ENCODE assay signal across 13 mouse cellular contexts in the genomic region with DNA sequence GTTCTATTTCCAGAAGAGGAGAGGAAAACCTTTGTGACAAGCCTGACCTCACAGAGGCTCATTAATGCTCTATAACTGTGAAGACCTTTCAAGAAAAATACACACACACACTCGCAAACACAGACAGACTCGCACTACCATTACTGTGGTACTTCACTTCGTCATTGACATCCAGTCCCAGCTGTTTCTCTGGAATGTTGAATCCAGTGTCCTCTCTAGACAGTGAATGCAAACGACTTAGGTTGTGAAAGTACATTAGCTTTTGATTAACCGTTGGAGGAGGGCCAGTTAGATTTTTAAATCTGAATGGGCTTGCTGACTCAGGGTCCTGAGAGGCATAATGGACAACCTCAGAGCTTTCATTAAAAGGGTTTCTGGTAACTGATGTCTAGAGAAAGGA. TPM values are rescaled to one million over a fixed set of nuclear protein-coding genes. Genes with fewer than 3 reads are reported as not detected.
DNase-seq lines count a peak whose midpoint lies in the region; ATAC-seq and TF ChIP-seq lines count a peak whose summit lies in the region.
"Had no signal": no experiment of that assay in that cellular context is flagged by ENCODE, and none has a peak within 500 bp of the region (broad histone marks: within the 10 kb centered on the region; RNA-seq: fewer than 3 reads in every experiment).

No protein-coding gene starts in this region.

- no peak for TF ChIP-seq CTCF in layer of hippocampus, adult 2 months (conservative IDR thresholded peaks at IDR 0.05)

- no peaks in the 10 kb centered on the region; the same call in 1 of the 2 replicates for H3K4me1 ChIP-seq in embryonic facial prominence, embryonic 14.5 days (ENCODE audit: control insufficient read depth, insufficient read depth, low read length)
- peaks cover 22% of the 10 kb centered on the region for H3K4me1 ChIP-seq in embryonic facial prominence, embryonic 10.5 days
- peaks cover 23% of the 10 kb centered on the region for H3K4me1 ChIP-seq in midbrain, embryonic 12.5 days

- no peak overlapping the region for H3K27ac ChIP-seq in embryonic facial prominence, embryonic 14.5 days (replicated peaks; ENCODE audit: low read depth, low read length)
- no peak overlapping the region for H3K27ac ChIP-seq in embryonic facial prominence, embryonic 10.5 days (replicated peaks)
- peak overlapping the region; percentile 61 for H3K27ac ChIP-seq in layer of hippocampus, adult 2 months
- peak overlapping the region; percentile 25; the same call in 1 of the 2 replicates for H3K27ac ChIP-seq in midbrain, embryonic 12.5 days (replicated peaks)
- H3K27ac ChIP-seq: stomach, embryonic 15.5 days had no signal

- no peak overlapping the region for H3K9ac ChIP-seq in embryonic facial prominence, embryonic 14.5 days (ENCODE audit: low read depth, low read length)
- no peak overlapping the region for H3K9ac ChIP-seq in midbrain, embryonic 12.5 days (replicated peaks)
- H3K9ac ChIP-seq: liver, postnatal 0 days; stomach, embryonic 15.5 days had no signal

- DNase-seq in embryonic facial prominence, embryonic 14.5 days (ENCODE audit: low spot score), result peak; percentile 38
- DNase-seq in embryonic facial prominence, embryonic 10.5 days (ENCODE audit: low spot score), result no peak
- no peak for DNase-seq in layer of hippocampus, adult 2 months (ENCODE audit: low spot score in 2 of 2)
- DNase-seq in layer of hippocampus, adult 9-10 months (ENCODE audit: low spot score), result no peak
- peak; percentile 69 for DNase-seq in R1 (ENCODE audit: low read depth, low spot score)
- DNase-seq in heart, postnatal 36 days, result no peak
- no peak for DNase-seq in ovary, postnatal 10 days (ENCODE audit: low spot score)
- DNase-seq: adrenal gland, postnatal 36 days; cerebellum, postnatal 36 days; liver, postnatal 0 days; thymus, postnatal 14 days had no signal

- H3K36me3 ChIP-seq in embryonic facial prominence, embryonic 14.5 days (ENCODE audit: control insufficient read depth, insufficient read depth, low read length), result no peaks in the 10 kb centered on the region
- H3K36me3 ChIP-seq in embryonic facial prominence, embryonic 10.5 days (replicated peaks), result no peaks in the 10 kb centered on the region
- H3K36me3 ChIP-seq in midbrain, embryonic 12.5 days, result no peaks in the 10 kb centered on the region
- H3K36me3 ChIP-seq: stomach, embryonic 15.5 days had no signal

- H3K27me3 ChIP-seq in embryonic facial prominence, embryonic 14.5 days (replicated peaks; ENCODE audit: control insufficient read depth, insufficient read depth, low read length), result no peaks in the 10 kb centered on the region
- no peaks in the 10 kb centered on the region for H3K27me3 ChIP-seq in embryonic facial prominence, embryonic 10.5 days (replicated peaks; ENCODE audit: low read depth, poor library complexity, severe bottlenecking)
- H3K27me3 ChIP-seq in midbrain, embryonic 12.5 days, result no peaks in the 10 kb centered on the region
- H3K27me3 ChIP-seq: stomach, embryonic 15.5 days had no signal

- H3K4me3 ChIP-seq in embryonic facial prominence, embryonic 14.5 days (ENCODE audit: low read depth, low read length), result no peak overlapping the region
- H3K4me3 ChIP-seq in embryonic facial prominence, embryonic 10.5 days, result no peak overlapping the region
- 0 out of 2 replicates have a peak overlapping the region, but pooled peaks have one; percentile 6 for H3K4me3 ChIP-seq in layer of hippocampus, adult 2 months
- H3K4me3 ChIP-seq in midbrain, embryonic 12.5 days, result no peak overlapping the region
- H3K4me3 ChIP-seq: stomach, embryonic 15.5 days had no signal

- no peaks in the 10 kb centered on the region for H3K9me3 ChIP-seq in embryonic facial prominence, embryonic 14.5 days (ENCODE audit: control insufficient read depth, low read length)
- no peaks in the 10 kb centered on the region for H3K9me3 ChIP-seq in embryonic facial prominence, embryonic 10.5 days
- H3K9me3 ChIP-seq in midbrain, embryonic 12.5 days, result 0 out of 2 replicates have a peak, but pooled peaks cover 3% of the 10 kb centered on the region
- H3K9me3 ChIP-seq: stomach, embryonic 15.5 days had no signal

- intact Hi-C loops in heart, postnatal 36 days (cut with DNase I), result no loop called here

- no peak; the same call in 1 of the 2 replicates for ATAC-seq in embryonic facial prominence, embryonic 14.5 days (ENCODE audit: low read depth)
- no peak for ATAC-seq in midbrain, embryonic 12.5 days (ENCODE audit: low FRiP score, low read depth)
- ATAC-seq: liver, postnatal 0 days had no signal

- H3K4me2 ChIP-seq in embryonic facial prominence, embryonic 14.5 days (ENCODE audit: low read depth, low read length), result no peak overlapping the region
- no peak overlapping the region for H3K4me2 ChIP-seq in midbrain, embryonic 12.5 days (replicated peaks)
- H3K4me2 ChIP-seq: stomach, embryonic 15.5 days had no signal

- 31% methylated on average over 5 of the region's 5 CpGs for WGBS in embryonic facial prominence, embryonic 14.5 days
- 49% methylated on average over 5 of the region's 5 CpGs for WGBS in embryonic facial prominence, embryonic 10.5 days
- WGBS in midbrain, embryonic 12.5 days, result 27% methylated on average over 5 of the region's 5 CpGs

RNA-seq across cellular contexts. Expression of a gene that starts 34.0 kb away (rescaled TPM):
- polyA plus RNA-seq in embryonic facial prominence, embryonic 14.5 days (2014; fragmentation: Nextera tagmentation; extraction: Ambion mirVana), result 7.2 and 7.8 TPM in 2 replicates
- polyA plus RNA-seq in embryonic facial prominence, embryonic 10.5 days (2016; fragmentation: Nextera tagmentation; extraction: Ambion mirVana), result 4.0 and 4.3 TPM in 2 replicates
- 10 to 100 TPM; 67.2 to 69.7 TPM for total RNA-seq in layer of hippocampus, adult 2 months (2021)
- 10.9 and 11.2 TPM in 2 replicates for polyA plus RNA-seq in midbrain, embryonic 12.5 days (2016; fragmentation: Nextera tagmentation; extraction: Ambion mirVana)
- 10 to 100 TPM; 15.4 to 15.8 TPM for total RNA-seq in heart, postnatal 36 days (2021)

Comparison
In these comparisons a context has a peak if more than half of its experiments do, and no peak if none do; other contexts are left out.
1. DNase-seq: peak in embryonic facial prominence, embryonic 14.5 days (single experiment) and R1 (single experiment); none in embryonic facial prominence, embryonic 10.5 days (single experiment), layer of hippocampus, adult 2 months (0 of 2), layer of hippocampus, adult 9-10 months (single experiment), heart, postnatal 36 days (0 of 2) and ovary, postnatal 10 days (single experiment).
2. H3K27ac ChIP-seq: peak in layer of hippocampus, adult 2 months (single experiment) and midbrain, embryonic 12.5 days (single experiment); none in embryonic facial prominence, embryonic 14.5 days (single experiment) and embryonic facial prominence, embryonic 10.5 days (single experiment).